Mouse (Mus musculus) regulatory T cell (primary cell): ENCODE data around the gene Mpp2.

Experiments used
- in situ Hi-C: fragments of 300-600 bp; cut with MboI, MseI; formaldehyde crosslinking; loops from one replicate; pipeline ENCODE4 v1.15.1; 2025; ENCODE audit warnings: high pct_unique_total_duplicates

The Mpp2 gene

DNA sequence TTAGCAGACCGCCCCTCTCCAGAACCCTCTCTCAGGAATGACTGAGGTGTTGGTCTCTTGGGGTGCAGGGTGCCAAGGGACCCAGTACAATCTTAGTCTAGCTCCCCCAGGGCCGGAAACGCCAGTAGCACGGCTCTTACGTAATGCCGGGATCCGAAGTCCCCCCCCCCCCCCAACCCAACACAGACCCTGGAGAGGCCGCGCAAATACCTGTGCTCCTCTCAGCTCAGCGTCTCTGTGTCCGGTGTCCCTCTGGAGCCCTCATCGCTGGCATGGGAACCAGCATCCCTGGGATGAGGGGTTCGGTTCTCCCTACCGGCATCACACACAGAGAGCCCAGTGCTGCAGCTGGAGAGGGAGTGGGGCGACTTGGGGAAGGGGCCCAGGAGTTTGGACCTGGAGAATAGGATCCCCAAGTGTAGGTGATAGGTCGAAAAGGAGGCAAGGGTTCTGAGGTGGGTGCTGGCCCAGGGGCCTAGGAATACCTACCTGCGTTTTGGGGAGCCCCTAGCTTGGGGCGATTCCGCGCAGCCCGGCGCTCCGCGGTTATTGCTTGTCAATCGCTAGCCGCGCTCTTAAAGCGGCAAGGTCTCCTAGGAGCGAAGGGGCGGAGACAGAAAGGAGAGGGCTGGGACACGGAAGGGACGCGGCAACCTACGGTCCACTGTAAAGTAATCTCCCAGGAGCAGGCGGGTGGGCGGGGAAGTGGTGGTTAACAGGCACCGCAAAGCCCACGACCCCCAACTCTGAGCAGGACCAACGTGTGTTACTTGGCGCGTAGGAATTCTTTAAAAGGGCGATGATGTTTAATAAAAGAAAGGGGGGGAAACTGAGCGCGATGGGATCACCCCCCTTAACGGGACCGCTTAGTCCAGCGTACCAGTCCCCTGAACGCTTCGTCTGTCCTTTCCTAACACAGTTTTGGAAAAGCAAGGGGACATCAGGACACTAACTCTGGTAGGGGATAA is at the start of gene Mpp2:
Mpp2 (minus strand) TSS at position 585 of the 968 bp plus-strand sequence.
- in situ Hi-C loops = no loop called here

DNA sequence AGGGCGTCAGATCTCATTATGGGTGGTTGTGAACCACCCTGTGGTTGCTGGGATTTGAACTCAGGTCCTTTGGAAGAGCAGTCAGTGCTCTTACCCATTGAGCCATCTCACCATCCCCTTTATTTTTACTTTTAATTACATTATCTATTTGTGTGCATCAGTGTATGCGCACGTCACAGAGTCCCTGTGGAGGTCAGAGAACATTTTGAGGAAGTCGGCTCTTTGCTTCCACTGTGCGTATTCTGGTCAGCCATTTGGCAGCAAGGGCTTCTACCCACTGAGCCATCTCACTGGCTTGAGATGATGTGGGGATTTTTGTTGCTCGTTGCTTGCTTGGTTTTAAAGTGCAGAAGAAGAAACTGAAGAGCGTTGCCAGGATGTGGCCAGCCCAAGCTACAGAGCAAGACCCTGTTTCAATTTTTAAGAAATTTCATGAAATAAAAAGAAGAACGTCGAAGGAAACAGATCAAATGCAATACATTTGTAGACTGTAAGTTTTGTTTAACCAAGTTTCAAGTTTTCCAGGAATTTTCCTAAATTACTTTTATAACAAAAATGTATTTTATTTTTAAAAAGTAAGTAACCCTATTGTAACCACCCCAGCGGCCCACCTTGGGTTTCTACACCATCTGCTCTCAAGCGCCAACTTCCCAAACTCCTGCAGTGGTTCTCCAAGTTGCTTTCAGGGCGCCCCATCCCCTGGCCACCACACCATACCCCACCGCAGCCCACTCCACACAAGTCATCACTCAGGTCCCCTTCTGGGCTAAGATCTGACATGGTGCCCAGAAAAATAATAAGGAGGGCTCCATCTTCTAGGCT is 49.5 kb upstream of the Mpp2 start:
- in situ Hi-C loops = loop anchor here (5.0 kb wide), 2 partner anchors 36 to 71 kb away; partner anchors contain the start of gene Ppy

DNA sequence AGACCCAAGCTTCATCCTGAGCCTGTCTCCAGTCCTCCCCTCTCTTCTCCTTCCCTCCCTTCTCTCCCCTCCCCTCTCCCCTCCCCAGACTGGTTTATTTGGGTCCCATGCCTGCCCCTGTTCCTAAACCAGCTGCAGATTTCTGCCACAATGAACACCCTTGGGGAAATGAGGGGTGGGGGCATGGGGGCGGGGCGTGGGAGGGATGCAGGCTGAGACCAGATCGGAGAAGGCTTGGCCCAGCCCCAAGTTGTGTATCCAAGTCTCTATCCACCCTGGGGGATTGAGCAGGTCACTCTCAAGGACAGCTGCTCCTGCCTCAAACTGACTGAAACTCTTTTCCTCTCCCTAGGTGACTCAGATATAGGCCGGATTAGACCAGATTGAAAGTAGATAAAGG is 46.2 kb upstream of the Mpp2 start:
- in situ Hi-C loops = no loop called here

DNA sequence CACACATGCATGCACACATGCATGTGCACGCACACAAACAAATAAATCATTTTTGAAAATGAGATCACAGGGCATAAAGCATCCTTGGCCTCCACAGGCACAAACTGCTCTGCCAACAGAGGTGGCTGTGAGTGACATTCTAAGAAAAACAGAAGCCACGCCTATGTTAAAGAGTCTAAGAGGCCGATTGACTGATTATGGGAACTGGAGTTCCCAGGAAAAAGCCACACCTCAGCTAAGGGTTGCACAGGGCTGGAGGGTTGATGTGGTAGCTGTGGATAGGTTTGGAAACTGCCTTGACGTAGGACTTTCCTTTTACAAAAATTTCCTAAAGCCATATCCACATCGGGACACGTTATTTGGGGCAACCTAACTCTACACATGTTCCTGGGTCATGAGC is 29.1 kb upstream of the Mpp2 start:
- in situ Hi-C loops = no loop called here

DNA sequence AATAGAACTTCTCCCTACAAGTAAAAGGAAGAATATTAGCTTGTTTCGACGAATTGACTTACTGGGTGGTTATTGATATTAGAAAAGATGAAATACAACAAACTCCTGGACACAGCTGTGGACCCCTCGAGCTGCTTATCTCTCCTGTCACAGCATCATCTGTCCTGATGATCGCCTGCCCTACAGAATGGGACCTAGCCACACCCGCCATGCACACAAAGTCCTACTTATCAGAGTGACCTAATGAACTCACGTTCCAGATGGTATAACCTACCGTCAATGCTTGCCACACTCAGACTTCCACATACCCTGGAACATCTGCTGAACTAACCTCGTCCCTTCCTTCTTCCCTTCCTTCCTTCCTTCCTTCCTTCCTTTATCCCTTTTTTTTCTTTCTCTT is 27.9 kb upstream of the Mpp2 start:
- in situ Hi-C loops = no loop called here

DNA sequence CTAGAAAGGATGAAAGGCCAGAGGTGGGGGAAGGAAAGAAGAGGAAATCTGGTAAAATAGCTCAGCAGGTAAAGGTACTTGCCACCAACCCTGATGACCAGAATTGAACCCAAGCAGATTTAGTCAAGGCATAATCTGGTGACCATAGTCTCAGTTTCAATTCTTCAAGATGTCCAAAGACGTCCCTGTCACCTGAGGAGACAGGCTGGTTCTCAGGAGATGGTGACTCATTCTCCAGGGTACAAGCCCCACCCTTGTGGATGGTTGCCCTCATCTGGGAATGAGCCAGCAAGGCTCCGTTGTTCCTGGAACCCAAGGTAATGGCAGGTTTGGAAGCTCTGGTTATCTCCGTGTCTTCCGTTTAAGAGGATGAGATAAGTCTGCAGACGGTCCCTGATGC is 23.3 kb upstream of the Mpp2 start:
- in situ Hi-C loops = no loop called here

DNA sequence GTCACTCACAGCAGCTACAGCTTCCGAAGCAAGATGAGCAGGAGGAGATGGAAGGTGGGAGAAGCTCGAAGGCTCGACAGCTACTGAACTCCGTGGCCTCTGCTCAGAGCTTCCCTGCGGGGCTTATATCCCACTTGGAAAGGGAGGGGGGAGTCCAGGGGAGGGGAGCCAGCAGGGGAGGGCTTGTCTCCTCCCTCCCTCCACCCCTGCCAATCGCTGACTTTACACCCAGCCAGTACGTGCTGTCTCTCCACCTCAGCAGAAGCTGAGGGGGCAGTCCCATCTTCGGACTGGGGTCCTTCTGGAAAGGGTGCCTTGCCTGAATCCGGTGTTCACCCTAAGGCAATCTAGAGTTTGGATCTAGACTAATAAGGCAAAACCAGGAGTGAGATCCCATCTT is 19.4 kb upstream of the Mpp2 start, which contains the start of gene Pyy:
Pyy (minus strand) TSS at position 101 of the 400 bp plus-strand sequence.
- in situ Hi-C loops = no loop called here

DNA sequence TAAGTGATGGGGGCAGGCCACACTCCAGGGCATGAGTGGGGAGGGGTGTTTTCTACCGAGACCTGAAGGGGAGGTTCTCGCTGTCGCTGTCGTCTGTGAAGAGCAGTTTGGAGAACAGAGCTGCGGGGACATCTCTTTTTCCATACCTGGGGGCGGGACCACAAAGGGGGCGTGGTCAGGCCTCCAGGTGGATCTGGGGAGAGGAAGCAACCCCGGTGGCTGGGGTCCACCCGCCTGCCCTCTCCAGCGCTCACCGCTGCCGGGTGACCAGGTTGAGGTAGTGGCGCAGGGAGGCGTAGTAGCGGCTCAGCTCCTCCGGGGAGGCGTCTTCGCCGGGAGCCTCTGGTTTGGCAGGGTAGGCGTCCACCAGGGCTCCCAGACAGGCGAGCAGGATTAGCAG is 18.6 kb upstream of the Mpp2 start:
- in situ Hi-C loops = no loop called here

DNA sequence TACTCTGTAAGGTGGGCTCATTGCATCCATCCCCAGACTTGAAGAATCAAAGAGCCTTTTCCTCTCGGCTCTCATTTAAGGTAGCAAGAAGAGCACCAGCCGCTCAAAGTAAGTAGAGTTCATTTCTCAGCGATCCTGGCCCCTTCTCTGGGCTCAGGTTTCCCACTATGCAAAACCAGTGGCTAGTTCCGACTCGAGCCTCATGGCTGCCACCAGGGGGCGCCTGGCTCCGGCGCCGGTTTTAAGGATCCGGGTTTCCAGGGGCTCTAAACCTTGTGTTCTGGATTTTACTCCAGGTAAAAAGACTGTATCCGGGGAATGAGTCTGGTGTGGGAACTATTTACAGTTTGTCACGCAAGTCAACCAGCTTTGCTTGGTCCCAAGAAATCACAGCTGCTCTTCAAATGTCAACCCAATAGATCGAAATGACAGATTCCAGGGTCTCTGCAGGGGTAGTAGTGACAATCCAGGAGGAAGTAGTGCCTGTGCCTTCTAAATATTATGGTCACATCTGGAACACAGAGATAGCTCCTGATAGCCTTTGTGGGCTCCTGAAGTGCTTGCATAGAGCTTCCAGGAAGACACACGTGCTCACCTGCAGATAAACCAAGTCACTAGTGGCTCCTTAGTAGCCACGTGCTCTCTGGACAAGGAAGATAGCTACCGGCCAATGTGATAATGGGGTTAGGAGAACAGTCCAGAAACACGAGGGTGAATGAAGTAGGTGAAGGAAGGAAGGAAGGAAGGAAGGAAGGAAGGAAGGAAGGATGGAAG is 14.4 kb upstream of the Mpp2 start:
- in situ Hi-C loops = loop anchor here (5.0 kb wide), 1 partner anchor 35 kb away; no protein-coding TSS in a partner anchor

DNA sequence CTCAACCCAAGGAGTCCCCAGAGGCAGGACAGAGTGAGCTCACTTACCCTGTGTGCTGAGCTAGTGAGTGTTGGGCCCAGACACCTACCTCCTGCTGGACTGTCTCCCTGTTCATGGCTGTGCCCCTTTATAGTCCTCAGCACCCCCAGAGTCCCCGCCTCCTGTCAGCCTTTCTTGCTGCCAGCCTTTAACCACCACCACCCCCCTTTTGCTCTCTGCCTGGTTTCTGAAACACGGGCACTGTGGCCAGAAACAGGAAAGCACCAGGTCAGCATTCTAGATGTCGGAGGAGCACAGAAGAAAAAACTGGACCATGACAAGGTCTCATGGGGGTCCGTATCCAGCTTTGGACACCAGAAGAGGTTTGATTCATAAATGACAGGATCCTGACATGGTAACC is 12.9 kb upstream of the Mpp2 start, which contains the start of gene Ppy:
Ppy (minus strand) TSS at position 101 of the 400 bp plus-strand sequence.
- in situ Hi-C loops = loop anchor here (5.0 kb wide), 1 partner anchor 36 kb away; no protein-coding TSS in a partner anchor

DNA sequence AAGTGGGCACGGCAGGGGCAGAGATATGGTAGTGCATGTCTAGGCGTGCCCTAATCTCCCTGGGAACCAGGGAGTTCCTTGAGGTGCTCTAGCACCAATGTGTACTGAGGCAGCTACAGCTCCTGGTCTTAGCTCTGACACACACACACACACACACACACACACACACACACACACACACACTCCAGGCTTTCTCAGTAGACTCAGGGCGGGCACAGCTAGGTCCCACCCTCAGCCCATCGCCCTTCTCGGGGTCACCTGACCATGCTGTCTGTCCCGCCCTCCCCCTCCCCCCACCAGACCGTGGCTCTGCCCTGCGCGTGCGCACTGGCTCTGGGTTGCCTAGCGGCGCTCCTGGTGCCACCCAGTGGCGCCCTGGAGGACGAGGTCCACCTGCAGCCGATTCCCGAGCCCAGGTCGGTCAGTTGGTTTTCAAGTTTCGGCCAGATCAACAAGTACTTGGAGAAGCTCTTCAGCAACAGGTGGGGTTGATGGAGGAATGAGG is 8.6 kb upstream of the Mpp2 start:
- in situ Hi-C loops = no loop called here

DNA sequence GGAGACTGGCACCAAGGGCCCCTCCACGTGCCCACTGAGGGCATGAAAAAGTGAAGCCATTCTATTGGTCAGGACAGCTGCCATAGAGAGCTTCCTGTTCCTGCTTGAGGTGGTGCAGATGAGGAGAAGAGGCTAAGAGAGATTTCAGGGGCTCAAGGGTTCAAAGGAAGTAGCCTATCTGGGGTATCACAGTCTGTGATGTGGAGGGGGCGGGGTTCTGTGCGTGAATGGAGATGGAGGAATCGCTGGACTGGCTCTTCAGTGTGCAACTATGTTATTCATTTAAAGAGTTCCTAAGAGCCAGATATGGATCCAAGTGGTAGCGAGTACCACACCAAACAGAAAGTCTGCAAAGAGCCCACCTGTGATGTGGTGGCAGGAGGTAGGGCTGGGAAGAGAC is 8.1 kb upstream of the Mpp2 start:
- in situ Hi-C loops = no loop called here

DNA sequence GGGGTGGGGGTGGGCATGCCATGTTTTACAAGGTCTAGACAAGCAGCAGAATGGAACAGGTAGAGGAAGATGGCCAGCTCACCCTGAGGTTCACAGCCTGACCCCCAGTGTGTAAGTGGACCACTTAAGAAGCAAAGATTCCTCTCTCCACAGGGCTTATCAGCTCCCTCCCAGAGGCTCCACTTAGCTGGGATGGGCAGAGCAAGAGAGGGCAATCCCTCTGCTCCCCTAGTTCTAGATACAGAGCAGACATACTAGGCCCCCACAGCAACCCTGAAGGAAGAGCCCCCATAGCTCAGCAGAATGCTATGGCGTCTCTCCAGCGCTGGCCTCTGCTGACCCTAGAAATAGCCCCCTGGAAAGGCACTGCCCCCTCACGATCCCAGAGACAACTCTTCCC is 7.4 kb upstream of the Mpp2 start:
- in situ Hi-C loops = no loop called here

DNA sequence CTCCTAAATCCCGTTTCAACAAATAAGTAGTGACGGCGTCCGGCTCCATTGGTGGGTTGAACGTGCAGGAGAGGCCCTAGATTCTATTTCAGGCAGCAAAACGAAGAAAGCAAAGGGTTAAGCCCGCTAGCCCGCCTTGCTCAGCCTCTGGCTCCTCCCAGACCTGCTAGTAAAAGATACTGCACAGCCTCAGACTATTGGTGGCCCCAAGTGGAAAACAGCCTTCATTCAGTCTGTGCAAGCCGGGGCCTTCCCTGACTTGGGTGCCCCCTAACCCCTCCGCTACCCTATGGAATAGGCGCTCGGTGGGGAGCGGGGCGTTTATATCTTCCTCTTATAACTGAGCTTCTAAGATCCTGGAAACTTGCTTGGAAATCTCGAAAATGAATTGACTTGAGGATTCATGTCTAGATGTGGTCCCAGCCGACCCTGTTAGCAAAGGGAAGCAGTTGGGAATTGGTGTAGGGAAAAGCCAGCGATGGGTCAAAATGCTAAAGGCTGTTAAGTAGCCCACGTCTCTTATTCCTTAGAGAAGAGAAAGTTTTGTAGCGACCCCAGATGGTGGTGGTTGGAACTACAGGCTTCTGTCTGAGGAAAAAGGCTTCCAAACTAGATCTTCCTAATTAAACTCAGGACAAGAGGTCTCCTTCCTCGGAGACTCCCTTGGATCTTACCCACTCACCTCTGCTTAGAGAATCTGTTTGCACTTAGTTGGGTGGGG is 933 bp upstream of the Mpp2 start:
- in situ Hi-C loops = no loop called here

DNA sequence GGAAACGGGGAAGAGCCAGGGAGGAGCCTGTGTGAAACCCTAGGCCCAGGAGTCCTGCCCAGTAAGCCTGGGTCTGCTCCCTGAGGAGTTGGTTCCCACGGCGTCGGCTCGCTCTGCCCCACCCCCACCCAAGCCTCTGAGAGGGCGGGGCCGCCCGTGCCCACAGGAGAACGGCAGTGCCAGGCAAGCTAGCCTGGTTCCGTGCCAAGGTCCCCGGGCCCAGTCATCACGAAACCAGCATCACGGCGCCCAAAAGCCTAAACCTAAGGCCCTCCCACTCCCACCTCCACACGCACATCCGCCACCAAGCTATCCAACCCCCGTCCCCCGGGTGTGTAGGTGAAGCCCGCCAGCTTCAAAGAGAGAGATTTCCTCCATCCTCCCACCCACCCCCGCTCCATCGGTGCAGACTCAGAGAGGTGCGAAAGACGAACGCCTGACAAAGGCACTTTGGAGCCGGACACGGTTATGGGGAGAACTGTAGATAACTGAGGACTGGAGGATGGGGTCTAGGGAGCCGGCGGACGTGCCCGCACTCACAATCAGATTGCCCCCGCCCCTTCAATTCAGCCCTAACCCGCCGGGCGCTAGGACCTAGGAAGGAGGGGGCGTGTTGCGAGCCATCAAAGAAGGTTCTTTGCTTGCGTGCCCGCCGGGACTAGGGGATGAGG is 1.1 kb downstream of the Mpp2 start:
- in situ Hi-C loops = no loop called here

DNA sequence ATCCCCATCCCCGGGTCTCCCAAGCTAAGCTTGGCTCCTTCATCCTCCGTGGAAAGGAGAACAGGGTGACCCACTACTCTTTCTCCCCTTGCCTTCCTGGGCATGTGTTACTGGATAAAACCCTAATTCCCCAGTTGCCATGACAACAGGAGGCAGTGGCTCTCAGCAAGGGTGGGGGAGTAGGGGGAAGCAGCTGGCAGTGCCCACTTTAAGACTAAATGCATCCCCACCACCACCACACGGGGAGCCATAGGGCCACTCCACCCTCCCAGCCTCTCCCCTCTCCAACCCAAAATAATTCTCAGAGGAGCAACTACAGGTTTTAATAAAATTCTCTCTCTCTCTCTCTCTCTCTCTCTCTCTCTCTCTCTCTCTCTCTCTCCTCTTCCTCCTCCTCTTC is 2.0 kb downstream of the Mpp2 start:
- in situ Hi-C loops = no loop called here

DNA sequence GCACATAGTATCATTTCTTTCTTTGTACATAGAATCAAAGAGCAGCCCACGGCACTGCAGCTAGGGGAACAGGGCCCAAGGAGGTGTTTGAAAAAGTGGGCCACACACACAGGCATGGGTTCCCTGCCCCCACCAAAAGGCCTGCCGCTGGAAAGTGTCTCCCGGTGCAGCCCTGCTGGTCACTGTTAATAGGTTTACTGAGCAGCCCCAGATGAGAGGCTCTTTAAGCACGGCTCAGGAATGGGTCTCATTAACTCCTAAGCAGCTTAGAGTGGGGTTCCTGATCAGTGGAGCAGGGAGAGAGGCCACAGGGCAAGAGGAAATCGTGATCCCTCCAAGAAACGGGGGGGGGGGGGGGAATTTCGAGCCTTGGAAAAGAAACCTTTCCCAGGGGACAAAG is 4.2 kb downstream of the Mpp2 start:
- in situ Hi-C loops = no loop called here

DNA sequence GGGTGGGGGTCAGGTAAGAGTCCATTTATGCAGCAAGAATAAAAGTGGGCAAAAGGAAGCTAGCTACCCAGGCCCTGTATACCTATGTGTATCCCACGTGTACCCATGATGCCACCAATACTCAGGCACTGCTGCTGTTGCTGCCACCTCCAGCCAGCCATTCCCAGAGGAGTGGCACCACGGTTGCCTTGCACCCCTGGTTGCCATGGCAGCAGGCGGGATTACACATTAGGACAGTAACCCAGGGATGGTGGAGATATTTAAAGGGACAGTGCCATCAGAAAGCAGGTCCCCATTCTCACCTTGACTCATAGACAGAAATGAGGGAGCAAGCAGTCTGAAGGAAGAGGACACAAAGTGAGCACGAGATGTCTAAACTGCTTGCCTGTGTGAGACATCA is 5.1 kb downstream of the Mpp2 start:
- in situ Hi-C loops = no loop called here

DNA sequence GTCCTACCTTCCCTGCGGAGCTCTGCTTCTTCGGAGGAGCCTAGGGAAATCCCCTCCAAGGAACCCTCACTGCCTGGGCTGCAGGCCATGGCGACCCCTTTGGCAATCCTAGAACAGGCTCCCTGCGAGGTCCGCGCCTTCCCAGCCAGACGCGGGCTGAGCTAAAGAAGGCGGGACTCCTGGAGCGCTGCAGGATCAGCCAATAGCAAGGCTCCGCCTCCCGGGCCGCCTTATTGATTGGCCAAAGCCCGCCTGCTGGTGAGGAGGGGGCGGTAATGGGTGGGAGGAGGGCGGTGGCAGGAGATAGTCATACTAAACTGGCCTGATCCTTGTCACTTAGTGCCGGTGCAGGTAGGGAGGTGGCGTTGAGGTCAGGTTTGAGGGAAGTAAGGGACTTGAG is 6.0 kb downstream of the Mpp2 start:
- in situ Hi-C loops = no loop called here

DNA sequence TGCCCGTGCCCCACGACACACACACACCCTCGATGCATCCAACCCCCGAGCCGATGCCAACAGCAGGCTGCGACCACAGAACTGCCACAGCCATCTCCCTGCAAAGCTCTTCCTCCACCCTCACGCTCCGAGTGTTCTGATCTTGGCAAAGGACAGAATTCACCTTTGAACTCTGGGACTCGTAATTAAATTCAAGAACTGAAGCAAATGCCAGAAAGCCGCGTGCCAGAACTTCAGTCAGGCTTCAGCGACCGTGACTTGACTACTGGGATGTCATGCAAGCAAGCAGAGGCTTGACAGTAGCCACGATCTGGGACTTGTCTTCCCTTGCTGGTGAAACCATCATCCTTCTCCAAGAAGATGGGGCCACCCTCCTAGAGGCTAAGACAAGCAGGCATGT is 14.6 kb downstream of the Mpp2 start:
- in situ Hi-C loops = no loop called here
